Mouse (Mus musculus) MEL (cell line): ENCODE data around the gene N4bp3. TPM values are rescaled to one million over a fixed set of nuclear protein-coding genes. Genes with fewer than 3 reads are reported as not detected.

Experiments used
- DNase-seq: peaks from one replicate; pipeline ENCODE4 v3.0.0; 2011; ENCODE audit warnings: low read depth, low spot score
- H3K27ac ChIP-seq: 2 replicates; pipeline ENCODE4 v1.5.1; 2012; ENCODE audit warnings: low read depth, mild to moderate bottlenecking, control low read depth, low read length, moderate library complexity; ENCODE audit not compliant: control insufficient read depth
- H3K27me3 ChIP-seq, 2 experiments: fragments of 150-350 bp in 1 of 2; sonication (generic) in 1 of 2; 2 replicates each; pipeline ENCODE4 v1.6.1; 2012; ENCODE audit warnings: low read length in 2 of 2, mild to moderate bottlenecking in 2 of 2, improper control_type of control experiment in 1 of 2, moderate library complexity in 1 of 2; ENCODE audit not compliant: insufficient read depth in 2 of 2, control insufficient read depth in 1 of 2
- H3K36me3 ChIP-seq, 2 experiments: 2 replicates each; pipeline ENCODE4 v1.6.1; 2012 to 2014; ENCODE audit warnings: low read length in 2 of 2, improper control_type of control experiment in 1 of 2, inconsistent platforms in 1 of 2, mild to moderate bottlenecking in 1 of 2; ENCODE audit not compliant: insufficient read depth in 2 of 2, control insufficient read depth in 1 of 2
- H3K4me1 ChIP-seq, 2 experiments: fragments of 150-350 bp in 1 of 2; sonication (generic) in 1 of 2; 2 replicates each; pipeline ENCODE4 v1.6.1; 2012; ENCODE audit warnings: low read length in 2 of 2, improper control_type of control experiment in 1 of 2, mild to moderate bottlenecking in 1 of 2; ENCODE audit not compliant: insufficient read depth in 2 of 2, control insufficient read depth in 1 of 2
- H3K4me3 ChIP-seq, 2 experiments: fragments of 150-350 bp in 1 of 2; sonication (generic) in 1 of 2; 2 replicates each; pipeline ENCODE4 v1.5.1; 2012; ENCODE audit warnings: low read depth in 2 of 2, low read length in 2 of 2, mild to moderate bottlenecking in 2 of 2, moderate library complexity in 2 of 2, control low read depth in 1 of 2, improper control_type of control experiment in 1 of 2; ENCODE audit not compliant: control insufficient read depth in 1 of 2, insufficient read depth in 1 of 2
- H3K79me2 ChIP-seq: 2 replicates; pipeline ENCODE4 v1.6.1; 2012; ENCODE audit warnings: mild to moderate bottlenecking, low read length, moderate library complexity; ENCODE audit not compliant: control insufficient read depth, poor library complexity, insufficient read depth
- H3K9ac ChIP-seq: 2 replicates; pipeline ENCODE4 v1.6.1; 2012; ENCODE audit warnings: low read depth, mild to moderate bottlenecking, control low read depth, low read length, moderate library complexity; ENCODE audit not compliant: control insufficient read depth, poor library complexity, severe bottlenecking
- H3K9me3 ChIP-seq: fragments of 150-350 bp; sonication (generic); replicated peaks from 2 replicates; pipeline ENCODE4 v1.6.1; 2012; ENCODE audit warnings: mild to moderate bottlenecking, low read length, improper control_type of control experiment, moderate library complexity; ENCODE audit not compliant: insufficient read depth
- BHLHE40 ChIP-seq: IDR thresholded peaks from 2 replicates; pipeline ENCODE4 v1.6.1; 2012; ENCODE audit warnings: low read depth, mild to moderate bottlenecking, inconsistent platforms, low read length, improper control_type of control experiment, borderline replicate concordance
- CHD1 ChIP-seq: IDR thresholded peaks from 2 replicates; pipeline ENCODE4 v1.6.1; 2012; ENCODE audit warnings: low read depth, mild to moderate bottlenecking, inconsistent platforms, low read length, improper control_type of control experiment
- CHD2 ChIP-seq: IDR thresholded peaks from 2 replicates; pipeline ENCODE4 v1.6.1; 2011; ENCODE audit warnings: low read length, improper control_type of control experiment
- CTCF ChIP-seq, 3 experiments: IDR thresholded peaks in 2 of 3; conservative IDR thresholded peaks in 1 of 3; 2 replicates each; pipeline ENCODE4 v1.5.1; 2011 to 2012; ENCODE audit warnings: low read length in 3 of 3, low read depth in 2 of 3, mild to moderate bottlenecking in 2 of 3, improper control_type of control experiment in 1 of 3, inconsistent platforms in 1 of 3, mixed read lengths in 1 of 3, moderate library complexity in 1 of 3; ENCODE audit not compliant: control insufficient read depth in 1 of 3, insufficient read depth in 1 of 3, poor library complexity in 1 of 3, severe bottlenecking in 1 of 3
- E2F4 ChIP-seq: IDR thresholded peaks from 2 replicates; pipeline ENCODE4 v1.6.1; 2011; ENCODE audit warnings: low read depth, low read length, improper control_type of control experiment, borderline replicate concordance
- ELF1 ChIP-seq: IDR thresholded peaks from 2 replicates; pipeline ENCODE4 v1.6.1; 2014; ENCODE audit warnings: low read depth, mild to moderate bottlenecking, inconsistent platforms, low read length, improper control_type of control experiment, moderate library complexity
- EP300 ChIP-seq, 2 experiments: IDR thresholded peaks; 2 replicates each; pipeline ENCODE4 v1.6.1; 2011; ENCODE audit warnings: improper control_type of control experiment in 2 of 2, low read length in 2 of 2, low read depth in 1 of 2, mild to moderate bottlenecking in 1 of 2
- ETS1 ChIP-seq: IDR thresholded peaks from 2 replicates; pipeline ENCODE4 v1.6.1; 2012; ENCODE audit warnings: low read depth, mild to moderate bottlenecking, inconsistent platforms, low read length, improper control_type of control experiment, moderate library complexity
- GATA1 ChIP-seq: IDR thresholded peaks from 2 replicates; pipeline ENCODE4 v1.6.1; 2011; ENCODE audit warnings: low read depth, low read length, improper control_type of control experiment
- HCFC1 ChIP-seq: IDR thresholded peaks from 2 replicates; pipeline ENCODE4 v1.6.1; 2012; ENCODE audit warnings: low read depth, mild to moderate bottlenecking, inconsistent platforms, low read length, improper control_type of control experiment, moderate library complexity
- JUND ChIP-seq: IDR thresholded peaks from 2 replicates; pipeline ENCODE4 v1.6.1; 2011; ENCODE audit warnings: low read depth, mild to moderate bottlenecking, improper control_type of control experiment, low read length
- KAT2A ChIP-seq: conservative IDR thresholded peaks from 2 replicates; pipeline ENCODE4 v1.6.1; 2012; ENCODE audit warnings: low read depth, low read length, improper control_type of control experiment, inconsistent platforms
- MAFK ChIP-seq: IDR thresholded peaks from 2 replicates; pipeline ENCODE4 v1.6.1; 2011; ENCODE audit warnings: low read depth, mild to moderate bottlenecking, low read length, improper control_type of control experiment, borderline replicate concordance
- MAX ChIP-seq: IDR thresholded peaks from 2 replicates; pipeline ENCODE4 v1.6.1; 2011; ENCODE audit warnings: low read length, improper control_type of control experiment
- MAZ ChIP-seq: IDR thresholded peaks from 2 replicates; pipeline ENCODE4 v1.6.1; 2012; ENCODE audit warnings: low read depth, mild to moderate bottlenecking, inconsistent platforms, low read length, improper control_type of control experiment
- MYB ChIP-seq: IDR thresholded peaks from 2 replicates; pipeline ENCODE4 v1.6.1; 2011; ENCODE audit warnings: mild to moderate bottlenecking, low read depth, low read length, improper control_type of control experiment
- MYC ChIP-seq: IDR thresholded peaks from 2 replicates; pipeline ENCODE4 v1.6.1; 2011; ENCODE audit warnings: low read depth, mild to moderate bottlenecking, low read length, improper control_type of control experiment, moderate library complexity
- NRF1 ChIP-seq: IDR thresholded peaks from 2 replicates; pipeline ENCODE4 v1.6.1; 2014; ENCODE audit warnings: low read depth, mild to moderate bottlenecking, inconsistent platforms, low read length, improper control_type of control experiment, moderate library complexity; ENCODE audit not compliant: poor library complexity, insufficient read depth, severe bottlenecking
- POLR2AphosphoS5 ChIP-seq: IDR thresholded peaks from 2 replicates; pipeline ENCODE4 v1.6.1; 2012; ENCODE audit warnings: low read depth, borderline replicate concordance, mild to moderate bottlenecking, inconsistent platforms, low read length, moderate library complexity, mixed read lengths
- RCOR1 ChIP-seq: IDR thresholded peaks from 2 replicates; pipeline ENCODE4 v1.6.1; 2012; ENCODE audit warnings: low read depth, mild to moderate bottlenecking, inconsistent platforms, low read length, improper control_type of control experiment
- SMC3 ChIP-seq: IDR thresholded peaks from 2 replicates; pipeline ENCODE4 v1.6.1; 2011; ENCODE audit warnings: low read depth, low read length, improper control_type of control experiment
- TAL1 ChIP-seq: IDR thresholded peaks from 2 replicates; pipeline ENCODE4 v1.6.1; 2012; ENCODE audit warnings: mild to moderate bottlenecking, inconsistent platforms, low read length, moderate library complexity, mixed read lengths
- TBP ChIP-seq: IDR thresholded peaks from 2 replicates; pipeline ENCODE4 v1.8.0; 2011; ENCODE audit warnings: low read depth, low read length, improper control_type of control experiment
- TCF12 ChIP-seq: IDR thresholded peaks from 2 replicates; pipeline ENCODE4 v1.6.1; 2014; ENCODE audit warnings: low read depth, mild to moderate bottlenecking, inconsistent platforms, low read length, improper control_type of control experiment, moderate library complexity
- USF2 ChIP-seq, 2 experiments: IDR thresholded peaks; 2 replicates each; pipeline ENCODE4 v1.6.1; 2011 to 2012; ENCODE audit warnings: improper control_type of control experiment in 2 of 2, low read length in 2 of 2, borderline replicate concordance in 1 of 2, inconsistent platforms in 1 of 2, low read depth in 1 of 2, mild to moderate bottlenecking in 1 of 2; ENCODE audit not compliant: insufficient read depth in 1 of 2
- ZC3H11A ChIP-seq: IDR thresholded peaks from 2 replicates; pipeline ENCODE4 v1.6.1; 2012; ENCODE audit warnings: low read depth, mild to moderate bottlenecking, inconsistent platforms, low read length, improper control_type of control experiment
- ZMIZ1 ChIP-seq: IDR thresholded peaks from 2 replicates; pipeline ENCODE4 v1.6.1; 2012; ENCODE audit warnings: low read depth, mild to moderate bottlenecking, inconsistent platforms, low read length, improper control_type of control experiment, moderate library complexity
- polyA plus RNA-seq, 2 experiments: library from polyadenylated mRNA; stranded (reverse) in 1 of 2; unstranded in 1 of 2; fragments of >175 nt in 1 of 2; fragments of >200 nt in 1 of 2; gene quantifications; 2 replicates each; pipeline versions ENCODE4 v1.2.1 to v1.2.4; 2012; ENCODE audit warnings: low replicate concordance in 2 of 2, low read depth in 1 of 2; ENCODE audit not compliant: insufficient read length in 2 of 2, insufficient read depth in 1 of 2, missing spikeins in 1 of 2
- total RNA-seq: library from RNA; depleted of rRNA; stranded (reverse); fragments of 300-350 nt; gene quantifications from 2 replicates; pipeline ENCODE4 v1.2.3, GENCODE M21; 2012

N4bp3 gene
- total and polyA plus RNA-seq, 3 experiments, result 6.9 to 11.5 TPM; not detected in 1

DNA sequence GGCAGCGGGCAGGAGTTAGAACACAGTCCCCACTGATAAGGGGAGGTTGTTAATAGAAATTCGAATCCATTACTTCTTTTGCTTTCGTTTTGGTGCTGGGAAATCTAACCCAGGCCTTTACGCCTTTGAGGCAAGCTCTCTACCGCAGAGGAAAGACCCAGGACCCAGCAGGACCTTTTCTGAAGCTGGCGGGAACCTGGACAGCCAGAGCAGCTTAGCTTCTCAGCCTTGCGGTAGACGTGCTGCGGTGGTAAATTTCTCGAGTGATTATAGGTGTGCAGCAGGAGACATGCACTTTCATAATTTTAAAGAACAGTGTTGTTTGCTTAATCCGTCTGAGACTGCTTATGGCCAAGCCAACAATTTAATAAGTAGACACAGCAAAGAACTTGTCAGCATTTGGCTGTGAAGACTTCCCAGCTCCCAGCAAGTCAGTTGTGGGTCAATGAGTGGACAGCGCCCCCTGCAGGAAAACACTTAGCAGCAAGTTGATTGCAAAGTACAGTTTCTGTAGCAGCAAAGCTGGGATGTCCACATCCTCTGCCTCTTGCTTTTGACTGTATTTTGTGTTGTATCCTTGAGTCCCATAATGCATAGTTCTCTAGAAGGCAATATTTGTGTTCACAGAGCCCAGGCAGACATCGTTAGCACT lies 30.8 kb upstream of the N4bp3 start (continued):
- TF ChIP-seq MAZ (no peak), EP300 (IDR thresholded peaks at IDR 0.05; ENCODE audit: low read depth in 1 of 2, low read length in 2 of 2) (no peak; a peak in 1 of 4 replicates)

DNA sequence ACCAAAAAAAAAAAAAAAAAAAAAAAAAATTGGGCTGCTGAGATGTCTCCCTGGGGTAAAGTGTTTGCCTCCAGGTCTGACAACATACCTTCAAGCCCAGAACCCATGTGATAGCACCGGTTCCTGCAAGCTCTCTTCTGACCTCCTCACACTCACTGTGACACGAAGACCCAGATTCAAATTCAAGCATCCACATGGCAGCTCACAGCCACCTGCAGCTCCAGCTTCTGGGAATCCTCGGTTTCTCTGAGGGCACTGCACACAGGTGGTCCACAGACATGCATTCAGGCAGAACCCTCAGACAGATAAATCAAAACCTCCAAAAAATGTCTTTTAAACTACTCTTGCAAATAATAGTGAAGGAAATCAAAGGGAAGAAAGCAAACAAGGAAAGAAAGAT lies 28.8 kb upstream of the N4bp3 start:
- H3K4me3 ChIP-seq, result no peak overlapping the region
- no peak for TF ChIP-seq MYC
- no peak for TF ChIP-seq ETS1
- no peak for TF ChIP-seq POLR2AphosphoS5
- TF ChIP-seq USF2 (IDR thresholded peaks at IDR 0.05; ENCODE audit: borderline replicate concordance in 1 of 2, insufficient read depth in 1 of 2, low read depth in 1 of 2, low read length in 2 of 2), result no peak
- TF ChIP-seq MAZ, result no peak
- no peak for TF ChIP-seq TAL1
- TF ChIP-seq ZC3H11A, result no peak
- no peak for TF ChIP-seq MYB
- no peak for TF ChIP-seq JUND
- no peaks in the 10 kb centered on the region for H3K79me2 ChIP-seq
- no peak for DNase-seq
- H3K27ac ChIP-seq, result no peak overlapping the region
- peaks cover 0 to 10% of the 10 kb centered on the region in 2 experiments; a peak in 3 of 4 replicates for H3K4me1 ChIP-seq
- H3K9me3 ChIP-seq, result no peaks in the 10 kb centered on the region
- no peak overlapping the region for H3K9ac ChIP-seq
- H3K27me3 ChIP-seq, result no peaks in the 10 kb centered on the region
- H3K36me3 ChIP-seq, result peaks cover 0 to 3% of the 10 kb centered on the region in 2 experiments; a peak in 1 of 4 replicates

DNA sequence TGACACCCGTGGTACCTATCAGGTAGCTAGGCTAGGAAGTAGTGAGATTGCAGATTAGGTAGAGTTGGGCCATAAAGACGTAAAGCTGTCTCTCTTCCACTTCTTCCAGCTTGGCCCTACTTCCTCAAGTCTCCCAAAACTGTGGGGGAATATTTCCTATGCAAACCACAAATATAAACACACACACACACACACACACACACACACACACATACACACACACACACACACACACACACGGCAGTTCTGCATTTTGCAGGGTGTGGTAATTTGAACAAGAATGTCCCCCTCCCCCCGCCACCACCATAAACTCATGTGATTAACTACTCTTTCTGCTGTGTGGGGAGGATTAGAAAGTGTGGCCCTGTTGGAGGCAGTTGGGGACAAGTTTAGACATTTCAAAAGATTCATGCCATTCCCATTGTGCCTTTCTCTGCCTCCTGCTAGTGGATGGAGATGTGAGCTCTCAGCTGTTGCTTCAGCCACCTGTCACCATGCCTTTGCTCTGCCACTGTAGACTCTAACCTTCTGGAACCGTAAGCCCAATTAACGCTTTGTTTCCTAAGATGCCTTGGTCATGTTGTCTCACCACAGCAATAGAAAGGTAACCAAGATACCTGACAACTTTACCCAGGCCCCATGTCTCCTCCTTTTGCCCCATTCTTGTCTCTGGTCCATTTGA lies 27.2 kb upstream of the N4bp3 start:
- Histone ChIP-seq H3K27me3 (no peaks in the 10 kb centered on the region), H3K27ac (peak overlapping the region; percentile 22), H3K9ac (no peak overlapping the region), H3K79me2 (no peaks in the 10 kb centered on the region), H3K4me3 (no peak overlapping the region), H3K4me1 (peaks cover 0 to 10% of the 10 kb centered on the region in 2 experiments; a peak in 3 of 4 replicates), H3K36me3 (peaks cover 0 to 3% of the 10 kb centered on the region in 2 experiments; a peak in 1 of 4 replicates), H3K9me3 (no peaks in the 10 kb centered on the region)
- peak; percentile 81 for DNase-seq
- no peak for TF ChIP-seq SMC3
- no peak for TF ChIP-seq CHD2
- no peak for TF ChIP-seq CHD1
- TF ChIP-seq CTCF (IDR thresholded peaks at IDR 0.05 in 2 of 3, conservative IDR thresholded peaks at IDR 0.05 in 1 of 3; ENCODE audit: control insufficient read depth in 1 of 3, insufficient read depth in 1 of 3, low read depth in 2 of 3, low read length in 3 of 3, poor library complexity in 1 of 3, severe bottlenecking in 1 of 3), result no peak
- no peak for TF ChIP-seq TBP
- 0 out of 2 replicates have a peak, but pooled peaks have one; percentile 29 for TF ChIP-seq HCFC1
- no peak for TF ChIP-seq ZMIZ1
- no peak for TF ChIP-seq MAX
- peak; percentile 47; the same call in 1 of the 2 replicates for TF ChIP-seq ETS1
- 0 out of 2 replicates have a peak, but pooled peaks have one; percentile 18 for TF ChIP-seq BHLHE40
- no peak for TF ChIP-seq E2F4
- no peak for TF ChIP-seq NRF1
- TF ChIP-seq MAFK, result no peak
- TF ChIP-seq GATA1, result 0 out of 2 replicates have a peak, but pooled peaks have one; percentile 12
- TF ChIP-seq JUND, result no peak
- TF ChIP-seq ELF1, result 0 out of 2 replicates have a peak, but pooled peaks have one; percentile 20
- no peak for TF ChIP-seq KAT2A
- TF ChIP-seq EP300 (IDR thresholded peaks at IDR 0.05; ENCODE audit: low read depth in 1 of 2, low read length in 2 of 2), result peak; percentile 42 to 46
- peak; percentile 39; the same call in 1 of the 2 replicates for TF ChIP-seq RCOR1
- TF ChIP-seq TCF12, result 0 out of 2 replicates have a peak, but pooled peaks have one; percentile 33
